Mouse (Mus musculus) fat pad, adult 2 months (tissue): ENCODE measurements around the gene Vps13c.

Experiments
- DNase-seq: peaks from one replicate; pipeline ENCODE4 v3.0.0-alpha.2; 2011; ENCODE audit warnings: low read depth, low spot score; ENCODE audit errors: extremely low read depth

The Vps13c gene

GRCm38 (mm10) chr9:67875337-67875736, 35.1 kb downstream of the Vps13c start:
- DNase-seq, result no peak

- no peak for DNase-seq
These were observed 37.0 kb downstream of the Vps13c start for GRCm38 (mm10) chr9:67877081-67877718.

GRCm38 (mm10) chr9:67878197-67878769, 38.1 kb downstream of the Vps13c start:
- DNase-seq, result no peak

- no peak for DNase-seq
These were observed 43.3 kb downstream of the Vps13c start for GRCm38 (mm10) chr9:67883349-67883984.

GRCm38 (mm10) chr9:67884095-67884494, 43.9 kb downstream of the Vps13c start:
- no peak for DNase-seq

GRCm38 (mm10) chr9:67886981-67887720, 47.0 kb downstream of the Vps13c start:
- no peak for DNase-seq

GRCm38 (mm10) chr9:67893474-67893873, 53.3 kb downstream of the Vps13c start:
- no peak for DNase-seq

GRCm38 (mm10) chr9:67896646-67897295, 56.6 kb downstream of the Vps13c start:
- DNase-seq, result no peak

- no peak for DNase-seq
These were observed 60.2 kb downstream of the Vps13c start for GRCm38 (mm10) chr9:67900398-67900797.

- DNase-seq, result no peak
These were observed 64.2 kb downstream of the Vps13c start for GRCm38 (mm10) chr9:67904355-67904754.

- no peak for DNase-seq
These were observed 65.3 kb downstream of the Vps13c start for GRCm38 (mm10) chr9:67905541-67905940.

- DNase-seq, result no peak
These were observed 74.5 kb downstream of the Vps13c start for GRCm38 (mm10) chr9:67914681-67915080.

- no peak for DNase-seq
These were observed 82.2 kb downstream of the Vps13c start for GRCm38 (mm10) chr9:67922350-67922749.

- no peak for DNase-seq
These were observed 90.4 kb downstream of the Vps13c start for GRCm38 (mm10) chr9:67930629-67931028.

- DNase-seq, result no peak
These were observed 97.1 kb downstream of the Vps13c start for GRCm38 (mm10) chr9:67937286-67937685.

GRCm38 (mm10) chr9:67955466-67956010, 115.3 kb downstream of the Vps13c start:
- DNase-seq, result no peak

- DNase-seq, result no peak
These were observed 121.8 kb downstream of the Vps13c start for GRCm38 (mm10) chr9:67961953-67962352.

GRCm38 (mm10) chr9:67965889-67966288, 125.7 kb downstream of the Vps13c start:
- DNase-seq, result no peak

- DNase-seq, result no peak
These were observed 126.8 kb downstream of the Vps13c start for GRCm38 (mm10) chr9:67967011-67967410.

- no peak for DNase-seq
These were observed 133.3 kb downstream of the Vps13c start for GRCm38 (mm10) chr9:67973451-67973850.

- no peak for DNase-seq
These were observed 135.3 kb downstream of the Vps13c start for GRCm38 (mm10) chr9:67975491-67975890.
